Mouse (Mus musculus): Measurements from ENCODE around the gene Sft2d2. TPM values are rescaled to one million over a fixed set of nuclear protein-coding genes. Genes with fewer than 3 reads are reported as not detected.

The Sft2d2 gene
- 30.5 and 31.2 TPM in 2 replicates for polyA plus RNA-seq (2016; fragmentation: Nextera tagmentation; extraction: Ambion mirVana)

GRCm38 (mm10) chr1:165193880-165194661 lies at the start of gene Sft2d2:
Sft2d2 (minus strand) TSS chr1:165194438.
- peak within 1 kb of the TSS; percentile 85 for H3K9ac ChIP-seq
- H3K36me3 ChIP-seq, result no peaks in the 10 kb centered on the region
- peaks cover 22% of the 10 kb centered on the region for H3K4me1 ChIP-seq (replicated peaks)
- no peaks in the 10 kb centered on the region for H3K27me3 ChIP-seq (replicated peaks)
- H3K9me3 ChIP-seq (replicated peaks), result no peaks in the 10 kb centered on the region
- H3K4me3 ChIP-seq, result peak within 1 kb of the TSS; percentile 65
- peak; percentile 96 for ATAC-seq (ENCODE audit: insufficient number of reproducible peaks, low FRiP score)
- H3K27ac ChIP-seq (ENCODE audit: poor library complexity, severe bottlenecking), result peak within 1 kb of the TSS; percentile 82
- under 1% methylated on average over 69 of the region's 69 CpGs for WGBS
- H3K4me2 ChIP-seq, result peak within 1 kb of the TSS; percentile 73

GRCm38 (mm10) chr1:165236321-165237298 lies 42.4 kb upstream of the Sft2d2 start, which contains the start of gene Tiprl:
Tiprl (minus strand) TSS chr1:165236996.
- Histone ChIP-seq H3K27ac (ENCODE audit: poor library complexity, severe bottlenecking) (peak within 1 kb of the TSS; percentile 98), H3K9me3 (replicated peaks) (no peaks in the 10 kb centered on the region)
- under 1% methylated on average over 75 of the region's 76 CpGs for WGBS

GRCm38 (mm10) chr1:165235846-165236245 lies 41.6 kb upstream of the Sft2d2 start:
- no peaks in the 10 kb centered on the region for H3K36me3 ChIP-seq
- no peaks in the 10 kb centered on the region for H3K9me3 ChIP-seq (replicated peaks)
- H3K4me2 ChIP-seq, result peak overlapping the region; percentile 98
- peaks cover 18% of the 10 kb centered on the region for H3K4me1 ChIP-seq (replicated peaks)
- peak overlapping the region; percentile 94 for H3K9ac ChIP-seq
- no peak for ATAC-seq (ENCODE audit: insufficient number of reproducible peaks, low FRiP score)
- peak overlapping the region; percentile 98 for H3K27ac ChIP-seq (ENCODE audit: poor library complexity, severe bottlenecking)
- WGBS, result 7% methylated on average over 10 of the region's 10 CpGs
- no peaks in the 10 kb centered on the region for H3K27me3 ChIP-seq (replicated peaks)
- H3K4me3 ChIP-seq, result peak overlapping the region; percentile 79

More at GRCm38 (mm10) chr1:165236321-165237298, 42.4 kb upstream of the Sft2d2 start, which contains the start of gene Tiprl:
- H3K4me2 ChIP-seq, result peak within 1 kb of the TSS; percentile 98
- H3K9ac ChIP-seq, result peak within 1 kb of the TSS; percentile 94
- ATAC-seq (ENCODE audit: insufficient number of reproducible peaks, low FRiP score), result peak; percentile 100
- no peaks in the 10 kb centered on the region for H3K27me3 ChIP-seq (replicated peaks)
- no peaks in the 10 kb centered on the region for H3K36me3 ChIP-seq
- peaks cover 18% of the 10 kb centered on the region for H3K4me1 ChIP-seq (replicated peaks)
- peak within 1 kb of the TSS; percentile 79 for H3K4me3 ChIP-seq

- no peaks in the 10 kb centered on the region for H3K9me3 ChIP-seq (replicated peaks)
Measured at GRCm38 (mm10) chr1:165233806-165234205, 39.6 kb upstream of the Sft2d2 start.

GRCm38 (mm10) chr1:165230691-165231090 lies 36.5 kb upstream of the Sft2d2 start:
- no peak for ATAC-seq (ENCODE audit: insufficient number of reproducible peaks, low FRiP score)
- H3K4me1 ChIP-seq (replicated peaks), result peaks cover 15% of the 10 kb centered on the region
- no peak overlapping the region for H3K4me2 ChIP-seq
- no peaks in the 10 kb centered on the region for H3K27me3 ChIP-seq (replicated peaks)
- H3K4me3 ChIP-seq, result no peak overlapping the region
- peaks cover 9% of the 10 kb centered on the region for H3K36me3 ChIP-seq
- no peak overlapping the region for H3K27ac ChIP-seq (ENCODE audit: poor library complexity, severe bottlenecking)
- no peaks in the 10 kb centered on the region for H3K9me3 ChIP-seq (replicated peaks)
- no peak overlapping the region for H3K9ac ChIP-seq
- 92% methylated on average over 4 of the region's 4 CpGs for WGBS

More at GRCm38 (mm10) chr1:165233806-165234205, 39.6 kb upstream of the Sft2d2 start:
- no peak for ATAC-seq (ENCODE audit: insufficient number of reproducible peaks, low FRiP score)
- WGBS, result 48% methylated on average over 2 of the region's 2 CpGs
- H3K4me1 ChIP-seq (replicated peaks), result peaks cover 18% of the 10 kb centered on the region
- H3K36me3 ChIP-seq, result no peaks in the 10 kb centered on the region
- H3K9ac ChIP-seq, result peak overlapping the region; percentile 56
- H3K4me2 ChIP-seq, result 0 out of 2 replicates have a peak overlapping the region, but pooled peaks have one; percentile 13
- no peak overlapping the region for H3K4me3 ChIP-seq
- peak overlapping the region; percentile 66 for H3K27ac ChIP-seq (ENCODE audit: poor library complexity, severe bottlenecking)
- no peaks in the 10 kb centered on the region for H3K27me3 ChIP-seq (replicated peaks)

- Histone ChIP-seq H3K4me2 (no peak overlapping the region), H3K9me3 (replicated peaks) (no peaks in the 10 kb centered on the region), H3K36me3 (peaks cover 20% of the 10 kb centered on the region), H3K27ac (ENCODE audit: poor library complexity, severe bottlenecking) (no peak overlapping the region), H3K27me3 (replicated peaks) (no peaks in the 10 kb centered on the region), H3K4me1 (replicated peaks) (peaks cover 9% of the 10 kb centered on the region), H3K4me3 (no peak overlapping the region), H3K9ac (no peak overlapping the region)
- WGBS, result 93% methylated on average over 9 of the region's 9 CpGs
- no peak for ATAC-seq (ENCODE audit: insufficient number of reproducible peaks, low FRiP score)
Measured at GRCm38 (mm10) chr1:165229577-165229976, 35.3 kb upstream of the Sft2d2 start.

GRCm38 (mm10) chr1:165217023-165217589 lies 22.9 kb upstream of the Sft2d2 start:
- H3K9me3 ChIP-seq (replicated peaks), result no peaks in the 10 kb centered on the region
- no peaks in the 10 kb centered on the region for H3K27me3 ChIP-seq (replicated peaks)
- ATAC-seq (ENCODE audit: insufficient number of reproducible peaks, low FRiP score), result no peak
- no peak overlapping the region for H3K27ac ChIP-seq (ENCODE audit: poor library complexity, severe bottlenecking)
- WGBS, result 43% methylated on average over 2 of the region's 2 CpGs
- H3K4me1 ChIP-seq (replicated peaks), result no peaks in the 10 kb centered on the region
- H3K4me2 ChIP-seq, result no peak overlapping the region
- no peak overlapping the region for H3K4me3 ChIP-seq
- H3K9ac ChIP-seq, result no peak overlapping the region
- peaks cover 79% of the 10 kb centered on the region for H3K36me3 ChIP-seq

GRCm38 (mm10) chr1:165215831-165216230 lies 21.6 kb upstream of the Sft2d2 start:
- ATAC-seq (ENCODE audit: insufficient number of reproducible peaks, low FRiP score), result no peak
- Histone ChIP-seq H3K9me3 (replicated peaks) (no peaks in the 10 kb centered on the region), H3K27ac (ENCODE audit: poor library complexity, severe bottlenecking) (no peak overlapping the region), H3K4me1 (replicated peaks) (no peaks in the 10 kb centered on the region), H3K9ac (no peak overlapping the region), H3K36me3 (peaks cover 67% of the 10 kb centered on the region), H3K27me3 (replicated peaks) (no peaks in the 10 kb centered on the region), H3K4me2 (no peak overlapping the region), H3K4me3 (no peak overlapping the region)
- WGBS, result 67% methylated on average over 7 of the region's 7 CpGs

DNA sequence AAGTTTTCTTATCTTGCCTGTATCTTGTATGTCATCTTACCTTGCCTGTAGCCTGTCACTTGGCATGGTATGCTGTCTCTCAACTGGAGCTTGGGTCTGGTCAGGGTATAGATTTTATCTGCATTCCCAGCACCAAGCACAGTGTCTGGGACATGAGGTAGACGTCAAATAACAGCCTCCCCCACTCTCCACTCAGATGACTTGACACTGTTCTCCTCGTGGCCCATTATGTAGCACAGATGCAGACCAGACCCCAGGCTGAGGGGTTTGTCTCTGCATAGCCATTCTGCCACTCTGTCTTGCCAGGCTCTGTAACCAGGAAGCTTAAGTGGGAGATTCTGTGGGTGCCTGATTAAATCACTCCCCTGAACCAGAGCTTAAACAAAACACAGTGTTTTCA lies 11.4 kb upstream of the Sft2d2 start:
- H3K9ac ChIP-seq, result no peak overlapping the region
- no peaks in the 10 kb centered on the region for H3K9me3 ChIP-seq (replicated peaks)
- no peaks in the 10 kb centered on the region for H3K27me3 ChIP-seq (replicated peaks)
- H3K4me1 ChIP-seq (replicated peaks), result peaks cover 10% of the 10 kb centered on the region
- no peak for ATAC-seq (ENCODE audit: insufficient number of reproducible peaks, low FRiP score)
- WGBS, result 6% methylated on average over 2 of the region's 2 CpGs
- H3K36me3 ChIP-seq, result no peaks in the 10 kb centered on the region
- no peak overlapping the region for H3K4me3 ChIP-seq
- H3K27ac ChIP-seq (ENCODE audit: poor library complexity, severe bottlenecking), result no peak overlapping the region
- no peak overlapping the region for H3K4me2 ChIP-seq

GRCm38 (mm10) chr1:165203488-165204035 lies 9.3 kb upstream of the Sft2d2 start:
- Histone ChIP-seq H3K27me3 (replicated peaks) (no peaks in the 10 kb centered on the region), H3K9me3 (replicated peaks) (no peaks in the 10 kb centered on the region), H3K4me2 (no peak overlapping the region), H3K4me3 (no peak overlapping the region), H3K27ac (ENCODE audit: poor library complexity, severe bottlenecking) (no peak overlapping the region), H3K9ac (no peak overlapping the region), H3K36me3 (no peaks in the 10 kb centered on the region), H3K4me1 (replicated peaks) (peaks cover 10% of the 10 kb centered on the region)
- ATAC-seq (ENCODE audit: insufficient number of reproducible peaks, low FRiP score), result no peak
- WGBS, result 48% methylated on average over 2 of the region's 2 CpGs
